ENCODE assay signal across 46 mouse cellular contexts in the genomic region with DNA sequence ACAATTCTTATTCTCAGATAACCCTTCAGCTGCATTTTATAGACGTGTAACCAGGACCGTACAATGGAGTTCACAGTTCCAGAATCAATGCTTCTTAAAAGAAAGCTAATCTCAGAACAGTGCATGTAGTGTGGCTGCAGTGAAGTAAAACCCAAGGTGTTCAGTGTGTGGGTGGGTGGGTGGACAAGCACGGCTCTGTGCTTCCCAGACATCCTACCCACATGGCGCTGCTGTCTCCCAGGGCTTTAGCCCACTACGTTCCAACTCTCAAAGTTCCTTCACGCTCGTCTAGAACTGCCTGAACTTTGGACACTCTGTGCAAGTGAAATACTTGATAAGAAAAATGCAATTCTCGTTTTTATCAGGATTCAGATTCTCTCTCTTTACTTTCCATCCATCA. TPM values are rescaled to one million over a fixed set of nuclear protein-coding genes. Genes with fewer than 3 reads are reported as not detected.
"Had no signal": no experiment of that assay in that cellular context is flagged by ENCODE, and none has a peak within 500 bp of the region (broad histone marks: within the 10 kb centered on the region; RNA-seq: fewer than 3 reads in every experiment).

9230112D13Rik (minus strand) TSS at position 101 of the 400 bp plus-strand sequence.

- H3K9me3 ChIP-seq: limb, embryonic 10.5 days; limb, embryonic 12.5 days; limb, embryonic 13.5 days; limb, embryonic 15.5 days; liver, embryonic 12.5 days; liver, embryonic 13.5 days; liver, embryonic 15.5 days; lung, embryonic 15.5 days; midbrain, embryonic 12.5 days; midbrain, embryonic 15.5 days had no signal

- ATAC-seq: liver, embryonic 12.5 days; liver, postnatal 0 days; lung, postnatal 0 days; midbrain, embryonic 13.5 days; midbrain, embryonic 15.5 days; midbrain, embryonic 16.5 days had no signal

- H3K4me2 ChIP-seq: limb, embryonic 12.5 days; limb, embryonic 13.5 days; limb, embryonic 15.5 days; liver, embryonic 11.5 days; liver, embryonic 12.5 days; liver, embryonic 13.5 days; liver, embryonic 15.5 days; lung, embryonic 14.5 days; lung, embryonic 15.5 days; midbrain, embryonic 11.5 days; midbrain, embryonic 12.5 days; midbrain, embryonic 13.5 days; midbrain, embryonic 15.5 days had no signal

- H3K9ac ChIP-seq: limb, embryonic 12.5 days; limb, embryonic 13.5 days; limb, embryonic 15.5 days; liver, embryonic 12.5 days; liver, embryonic 13.5 days; liver, embryonic 14.5 days; liver, embryonic 15.5 days; liver, postnatal 0 days; lung, embryonic 14.5 days; lung, embryonic 15.5 days; midbrain, embryonic 12.5 days; midbrain, embryonic 13.5 days; midbrain, embryonic 15.5 days had no signal

- H3K4me1 ChIP-seq: limb, embryonic 10.5 days; limb, embryonic 12.5 days; limb, embryonic 13.5 days; limb, embryonic 15.5 days; liver, embryonic 12.5 days; liver, embryonic 13.5 days; liver, embryonic 15.5 days; megakaryocyte, embryonic 14.5 days; midbrain, embryonic 10.5 days; midbrain, embryonic 12.5 days; midbrain, embryonic 13.5 days; midbrain, embryonic 15.5 days had no signal

- H3K27ac ChIP-seq: left cerebral cortex, adult 2 months; limb, embryonic 10.5 days; limb, embryonic 12.5 days; limb, embryonic 13.5 days; limb, embryonic 15.5 days; liver, embryonic 12.5 days; liver, embryonic 13.5 days; liver, embryonic 14.5 days; liver, embryonic 15.5 days; lung, embryonic 15.5 days; macrophage; midbrain, embryonic 10.5 days; midbrain, embryonic 12.5 days; midbrain, embryonic 13.5 days; midbrain, embryonic 15.5 days had no signal

- H3K36me3 ChIP-seq: limb, embryonic 10.5 days; limb, embryonic 12.5 days; limb, embryonic 13.5 days; limb, embryonic 15.5 days; liver, embryonic 12.5 days; liver, embryonic 13.5 days; liver, embryonic 15.5 days; lung, embryonic 15.5 days; midbrain, embryonic 10.5 days; midbrain, embryonic 12.5 days; midbrain, embryonic 13.5 days; midbrain, embryonic 15.5 days had no signal

- DNase-seq: left cerebral cortex, postnatal 4 days; liver; liver, embryonic 13.5 days; liver, postnatal 0 days; lung, adult 18-20 months; lung, adult 2 months; lung, embryonic 14.5 days; lung, postnatal 10 days; lung, postnatal 14 days; lung, postnatal 36 days; lung, postnatal 4 days; midbrain, embryonic 14.5 days had no signal

- H3K27me3 ChIP-seq: limb, embryonic 12.5 days; limb, embryonic 13.5 days; limb, embryonic 15.5 days; liver, embryonic 13.5 days; liver, embryonic 15.5 days; midbrain, embryonic 12.5 days; midbrain, embryonic 13.5 days; midbrain, embryonic 15.5 days had no signal

- H3K4me3 ChIP-seq: left cerebral cortex, adult 2 months; limb, embryonic 10.5 days; limb, embryonic 12.5 days; limb, embryonic 13.5 days; limb, embryonic 15.5 days; liver, embryonic 12.5 days; liver, embryonic 13.5 days; liver, embryonic 15.5 days; lung, embryonic 15.5 days; megakaryocyte, embryonic 14.5 days; midbrain, embryonic 10.5 days; midbrain, embryonic 12.5 days; midbrain, embryonic 13.5 days; midbrain, embryonic 15.5 days; myocyte had no signal

RNA-seq across cellular contexts. Expression of gene 9230112D13Rik, which starts in this region (rescaled TPM):
- total RNA-seq: left cerebral cortex, adult 2 months; left cerebral cortex, adult 8-10 months; left cerebral cortex, postnatal 10 days; left cerebral cortex, postnatal 14 days; left cerebral cortex, postnatal 25 days; left cerebral cortex, postnatal 36 days; left cerebral cortex, postnatal 4 days; liver, adult 2 months; megakaryocyte progenitor cell, adult 5-6 weeks; megakaryocyte-erythroid progenitor cell, adult 5-6 weeks; midbrain, postnatal 0 days; monocyte, adult 5-6 weeks had no signal
- polyA plus RNA-seq: limb, embryonic 10.5 days; limb, embryonic 11.5 days; limb, embryonic 12.5 days; limb, embryonic 13.5 days; limb, embryonic 14.5 days; limb, embryonic 15.5 days; liver, adult 2 months; liver, embryonic 11.5 days; liver, embryonic 12.5 days; liver, embryonic 13.5 days; liver, embryonic 14.5 days; liver, embryonic 15.5 days; liver, embryonic 16.5 days; liver, postnatal 0 days; lung, adult 2 months; lung, embryonic 14.5 days; lung, embryonic 15.5 days; lung, embryonic 16.5 days; lung, postnatal 0 days; macrophage; midbrain, embryonic 10.5 days; midbrain, embryonic 11.5 days; midbrain, embryonic 12.5 days; midbrain, embryonic 13.5 days; midbrain, embryonic 14.5 days; midbrain, embryonic 15.5 days; midbrain, embryonic 16.5 days; midbrain, postnatal 0 days; myocyte had no signal
